Comparison of ENCODE assay signal across 8 mouse cellular contexts in the genomic region with DNA sequence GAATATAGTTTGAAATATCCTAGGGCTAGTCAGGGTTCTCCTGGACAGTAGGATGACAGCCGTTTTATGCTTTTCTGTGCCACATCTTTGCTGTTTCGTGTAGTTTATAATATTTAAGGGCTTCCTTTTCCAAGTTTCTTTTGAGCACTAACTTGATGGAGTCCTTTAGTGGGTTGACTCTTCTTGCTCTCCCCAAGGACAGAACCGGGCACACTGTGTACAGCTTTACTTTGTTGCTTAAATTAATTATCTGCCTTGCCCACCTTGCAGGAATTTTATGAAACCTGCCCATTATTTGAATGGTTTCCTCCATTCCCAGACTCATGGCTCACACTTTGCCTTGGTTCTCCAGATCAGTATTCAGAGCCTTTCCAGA. TPM values are rescaled to one million over a fixed set of nuclear protein-coding genes. Genes with fewer than 3 reads are reported as not detected.
DNase-seq lines count a peak whose midpoint lies in the region; ATAC-seq and TF ChIP-seq lines count a peak whose summit lies in the region.

No protein-coding gene starts in this region.

- peak overlapping the region; percentile 93 for H3K27ac ChIP-seq in heart, embryonic 10.5 days
- no peak overlapping the region for H3K27ac ChIP-seq in CH12.LX (ENCODE audit: insufficient read depth, low read depth)
- H3K27ac ChIP-seq in forebrain, embryonic 14.5 days (ENCODE audit: low read depth, low read length): no peak overlapping the region
- H3K27ac ChIP-seq in liver, embryonic 15.5 days (replicated peaks): peak overlapping the region; percentile 94

- peaks cover 32% of the 10 kb centered on the region for H3K36me3 ChIP-seq in heart, embryonic 10.5 days
- H3K36me3 ChIP-seq in CH12.LX (replicated peaks in 1 of 2; ENCODE audit: control insufficient read depth in 1 of 2, insufficient read depth in 1 of 2, low read length in 1 of 2): peaks cover 29 to 35% of the 10 kb centered on the region in 2 experiments
- H3K36me3 ChIP-seq in forebrain, embryonic 14.5 days (ENCODE audit: control insufficient read depth, insufficient read depth, low read length): peaks cover 33% of the 10 kb centered on the region
- H3K36me3 ChIP-seq in liver, embryonic 15.5 days (replicated peaks): peaks cover 35% of the 10 kb centered on the region

- DNase-seq in heart, embryonic 10.5 days (ENCODE audit: low spot score): no peak
- no peak for DNase-seq in heart, postnatal 4 days
- DNase-seq in CH12.LX (ENCODE audit: extremely low read depth): no peak
- no peak for DNase-seq in forebrain, embryonic 14.5 days (ENCODE audit: low spot score)
- DNase-seq in gastrocnemius, postnatal 14 days: no peak
- DNase-seq in thymus, postnatal 0 days (ENCODE audit: low spot score): no peak
- no peak for DNase-seq in frontal cortex, adult 2 months (ENCODE audit: extremely low spot score in 1 of 2, low spot score in 1 of 2)

- no peak for TF ChIP-seq RAD21 in CH12.LX (IDR thresholded peaks at IDR 0.05; ENCODE audit: low read depth, low read length)

- in situ Hi-C loops in CH12.LX (cut with MboI; ENCODE audit: low pct_ligation_motif_present, low pct_unique_long_range_greater_than_20kb, low sequenced_read_pairs): loop anchor here (5.0 kb wide), 1 partner anchor 70 kb away; no protein-coding TSS in a partner anchor

- no peaks in the 10 kb centered on the region for H3K79me2 ChIP-seq in CH12.LX (replicated peaks; ENCODE audit: control insufficient read depth, extremely low read depth, insufficient read depth, poor library complexity, severe bottlenecking)

- no peak; the same call in 1 of the 2 replicates for ATAC-seq in forebrain, embryonic 14.5 days
- peak; percentile 3; the same call in 1 of the 2 replicates for ATAC-seq in liver, embryonic 15.5 days (ENCODE audit: insufficient read depth)

- H3K4me1 ChIP-seq in heart, embryonic 10.5 days: peaks cover 9% of the 10 kb centered on the region
- peaks cover 5 to 45% of the 10 kb centered on the region in 2 experiments for H3K4me1 ChIP-seq in CH12.LX (ENCODE audit: control insufficient read depth in 1 of 2, insufficient read depth in 2 of 2)
- H3K4me1 ChIP-seq in forebrain, embryonic 14.5 days (ENCODE audit: control insufficient read depth, insufficient read depth, low read length): peaks cover 3% of the 10 kb centered on the region; the same call in 1 of the 2 replicates
- H3K4me1 ChIP-seq in liver, embryonic 15.5 days (replicated peaks): peaks cover 27% of the 10 kb centered on the region

- intact Hi-C loops in gastrocnemius, postnatal 14 days (cut with DNase I; ENCODE audit: low total_unique reads): loop anchor here (5.0 kb wide), 1 partner anchor 60 kb away; no protein-coding TSS in a partner anchor

- H3K9me3 ChIP-seq in heart, embryonic 10.5 days: no peaks in the 10 kb centered on the region
- H3K9me3 ChIP-seq in CH12.LX (replicated peaks; ENCODE audit: low read length): no peaks in the 10 kb centered on the region
- no peaks in the 10 kb centered on the region for H3K9me3 ChIP-seq in forebrain, embryonic 14.5 days (replicated peaks; ENCODE audit: control insufficient read depth, low read length)
- no peaks in the 10 kb centered on the region for H3K9me3 ChIP-seq in liver, embryonic 15.5 days (replicated peaks)

- TF ChIP-seq POLR2A in CH12.LX (IDR thresholded peaks at IDR 0.05; ENCODE audit: low read depth, low read length): no peak

- dilution Hi-C loops in CH12.LX (cut with MboI; ENCODE audit: extremely low pct_ligation_motif_present, extremely low pct_unique_long_range_greater_than_20kb, low sequenced_read_pairs): no loop called here

- peak overlapping the region; percentile 92 for H3K4me3 ChIP-seq in heart, embryonic 10.5 days
- peak overlapping the region; percentile 77 to 85 (median 79) for H3K4me3 ChIP-seq in CH12.LX (replicated peaks in 1 of 3; ENCODE audit: low read depth in 2 of 3, low read length in 2 of 3, poor library complexity in 1 of 3)
- peak overlapping the region; percentile 70 for H3K4me3 ChIP-seq in forebrain, embryonic 14.5 days (ENCODE audit: low read depth, low read length)
- H3K4me3 ChIP-seq in liver, embryonic 15.5 days (replicated peaks): peak overlapping the region; percentile 80

- no peak for TF ChIP-seq EP300 in CH12.LX (IDR thresholded peaks at IDR 0.05; ENCODE audit: low read length)

- no peak for TF ChIP-seq CTCF in CH12.LX (conservative IDR thresholded peaks at IDR 0.05 in 1 of 2, IDR thresholded peaks at IDR 0.05 in 1 of 2; ENCODE audit: low read depth in 2 of 2, low read length in 2 of 2)

- peak overlapping the region; percentile 34; the same call in 1 of the 2 replicates for H3K9ac ChIP-seq in CH12.LX (ENCODE audit: insufficient read depth, low read depth)
- H3K9ac ChIP-seq in forebrain, embryonic 14.5 days (ENCODE audit: low read length): peak overlapping the region; percentile 77; the same call in 1 of the 2 replicates
- H3K9ac ChIP-seq in liver, embryonic 15.5 days: peak overlapping the region; percentile 73

- peak overlapping the region; percentile 95 for H3K4me2 ChIP-seq in CH12.LX (ENCODE audit: insufficient read depth, low read depth, poor library complexity, severe bottlenecking)
- peak overlapping the region; percentile 89 for H3K4me2 ChIP-seq in forebrain, embryonic 14.5 days (ENCODE audit: low read length)
- peak overlapping the region; percentile 75 for H3K4me2 ChIP-seq in liver, embryonic 15.5 days

- WGBS in heart, embryonic 10.5 days: 21% methylated on average over 3 of the region's 3 CpGs
- 16% methylated on average over 3 of the region's 3 CpGs for WGBS in forebrain, embryonic 14.5 days
- WGBS in liver, embryonic 15.5 days (ENCODE audit: insufficient replicate concordance): 17% methylated on average over 3 of the region's 3 CpGs

- no peaks in the 10 kb centered on the region for H3K27me3 ChIP-seq in heart, embryonic 10.5 days (ENCODE audit: insufficient read depth, poor library complexity, severe bottlenecking)
- H3K27me3 ChIP-seq in CH12.LX (replicated peaks): no peaks in the 10 kb centered on the region
- no peaks in the 10 kb centered on the region for H3K27me3 ChIP-seq in forebrain, embryonic 14.5 days (replicated peaks; ENCODE audit: control insufficient read depth, insufficient read depth, low read length)
- H3K27me3 ChIP-seq in liver, embryonic 15.5 days: no peaks in the 10 kb centered on the region

RNA-seq across cellular contexts. Expression of a gene that starts 0.5 kb away (rescaled TPM):
- 44.4 and 50.4 TPM in 2 replicates for polyA plus RNA-seq in heart, embryonic 10.5 days (2016; fragmentation: Nextera tagmentation; extraction: Ambion mirVana)
- total RNA-seq in heart, postnatal 4 days (2021): 10 to 100 TPM; 23.4 to 25.7 TPM
- total RNA-seq in CH12.LX (2012; rRNA removed) (25.2 and 29.1 TPM in 2 replicates), CH12.LX (2014; rRNA removed) (21.4 and 23.3 TPM in 2 replicates)
- polyA plus RNA-seq in CH12.LX (2012; ENCODE audit: insufficient read length, low read depth): 31.1 and 33.2 TPM in 2 replicates
- polyA plus RNA-seq in forebrain, embryonic 14.5 days (2014; fragmentation: Nextera tagmentation; extraction: Ambion mirVana): 30.6 and 37.5 TPM in 2 replicates
- 21.0 and 22.4 TPM in 2 replicates for polyA plus RNA-seq in liver, embryonic 15.5 days (2015; fragmentation: Nextera tagmentation; extraction: Ambion mirVana)
- 10 to 100 TPM; 10.3 to 11.2 TPM for total RNA-seq in gastrocnemius, postnatal 14 days (2021)
- polyA plus RNA-seq in thymus, postnatal 0 days (2015; fragmentation: Nextera tagmentation; extraction: Ambion mirVana): 55.4 and 57.7 TPM in 2 replicates
- 19.2 and 21.7 TPM in 2 replicates for polyA plus RNA-seq in frontal cortex, adult 2 months (2012; rRNA removed)

RNA-seq across cellular contexts. Expression of a gene that starts 10.2 kb away (rescaled TPM):
- 543 and 573 TPM in 2 replicates for polyA plus RNA-seq in heart, embryonic 10.5 days (2016; fragmentation: Nextera tagmentation; extraction: Ambion mirVana)
- total RNA-seq in heart, postnatal 4 days (2021): 100 to 1,000 TPM; 296 to 328 TPM
- total RNA-seq in CH12.LX (2012; rRNA removed) (378 and 515 TPM in 2 replicates), CH12.LX (2014; rRNA removed) (272 and 276 TPM in 2 replicates)
- polyA plus RNA-seq in CH12.LX (2012; ENCODE audit: insufficient read length, low read depth): 513 and 653 TPM in 2 replicates
- 622 and 707 TPM in 2 replicates for polyA plus RNA-seq in forebrain, embryonic 14.5 days (2014; fragmentation: Nextera tagmentation; extraction: Ambion mirVana)
- polyA plus RNA-seq in liver, embryonic 15.5 days (2015; fragmentation: Nextera tagmentation; extraction: Ambion mirVana): 218 and 233 TPM in 2 replicates
- 100 to 1,000 TPM; 200 to 201 TPM for total RNA-seq in gastrocnemius, postnatal 14 days (2021)
- polyA plus RNA-seq in thymus, postnatal 0 days (2015; fragmentation: Nextera tagmentation; extraction: Ambion mirVana): 529 and 550 TPM in 2 replicates
- polyA plus RNA-seq in frontal cortex, adult 2 months (2012; rRNA removed): 351 and 383 TPM in 2 replicates

RNA-seq across cellular contexts. Expression of a gene that starts 10.4 kb away (rescaled TPM):
- 50.8 and 58.8 TPM in 2 replicates for polyA plus RNA-seq in heart, embryonic 10.5 days (2016; fragmentation: Nextera tagmentation; extraction: Ambion mirVana)
- total RNA-seq in heart, postnatal 4 days (2021): 10 to 100 TPM; 16.6 to 21.0 TPM
- total RNA-seq in CH12.LX (2012; rRNA removed) (34.3 and 37.3 TPM in 2 replicates), CH12.LX (2014; rRNA removed) (51.3 and 54.9 TPM in 2 replicates)
- polyA plus RNA-seq in CH12.LX (2012; ENCODE audit: insufficient read length, low read depth): 34.7 and 44.3 TPM in 2 replicates
- 48.7 and 49.6 TPM in 2 replicates for polyA plus RNA-seq in forebrain, embryonic 14.5 days (2014; fragmentation: Nextera tagmentation; extraction: Ambion mirVana)
- polyA plus RNA-seq in liver, embryonic 15.5 days (2015; fragmentation: Nextera tagmentation; extraction: Ambion mirVana): 21.2 and 25.6 TPM in 2 replicates
- 1 to 10 TPM; 4.0 to 4.3 TPM for total RNA-seq in gastrocnemius, postnatal 14 days (2021)
- polyA plus RNA-seq in thymus, postnatal 0 days (2015; fragmentation: Nextera tagmentation; extraction: Ambion mirVana): 67.1 and 71.3 TPM in 2 replicates
- polyA plus RNA-seq in frontal cortex, adult 2 months (2012; rRNA removed): 30.6 and 33.0 TPM in 2 replicates

RNA-seq across cellular contexts. Expression of a gene that starts 21.8 kb away (rescaled TPM):
- polyA plus RNA-seq in heart, embryonic 10.5 days (2016; fragmentation: Nextera tagmentation; extraction: Ambion mirVana): 71.6 and 79.7 TPM in 2 replicates
- total RNA-seq in heart, postnatal 4 days (2021): 10 to 100 TPM; 63.2 to 66.7 TPM
- 25.1 and 25.6 TPM in 2 replicates for total RNA-seq in CH12.LX (2012; rRNA removed)
- total RNA-seq in CH12.LX (2014; rRNA removed): 30.9 and 39.0 TPM in 2 replicates
- 23.4 and 26.0 TPM in 2 replicates for polyA plus RNA-seq in CH12.LX (2012; ENCODE audit: insufficient read length, low read depth)
- polyA plus RNA-seq in forebrain, embryonic 14.5 days (2014; fragmentation: Nextera tagmentation; extraction: Ambion mirVana): 62.7 and 64.4 TPM in 2 replicates
- 18.4 and 18.5 TPM in 2 replicates for polyA plus RNA-seq in liver, embryonic 15.5 days (2015; fragmentation: Nextera tagmentation; extraction: Ambion mirVana)
- 10 to 100 TPM; 17.8 to 19.7 TPM for total RNA-seq in gastrocnemius, postnatal 14 days (2021)
- 78.1 and 80.2 TPM in 2 replicates for polyA plus RNA-seq in thymus, postnatal 0 days (2015; fragmentation: Nextera tagmentation; extraction: Ambion mirVana)
- 46.0 and 46.7 TPM in 2 replicates for polyA plus RNA-seq in frontal cortex, adult 2 months (2012; rRNA removed)

RNA-seq across cellular contexts. Expression of a gene that starts 31.6 kb away (rescaled TPM):
- polyA plus RNA-seq in heart, embryonic 10.5 days (2016; fragmentation: Nextera tagmentation; extraction: Ambion mirVana): 0.46 and 1.6 TPM in 2 replicates
- under 1 TPM; 0.20 to 0.50 TPM for total RNA-seq in heart, postnatal 4 days (2021)
- total RNA-seq in CH12.LX (2012; rRNA removed) (not detected in 2 replicates), CH12.LX (2014; rRNA removed) (0.07 TPM in 1 of 2 replicates, not detected in the other)
- 0.14 and 0.16 TPM in 2 replicates for polyA plus RNA-seq in CH12.LX (2012; ENCODE audit: insufficient read length, low read depth)
- 0.10 and 0.12 TPM in 2 replicates for polyA plus RNA-seq in forebrain, embryonic 14.5 days (2014; fragmentation: Nextera tagmentation; extraction: Ambion mirVana)
- polyA plus RNA-seq in liver, embryonic 15.5 days (2015; fragmentation: Nextera tagmentation; extraction: Ambion mirVana): 2.9 and 3.9 TPM in 2 replicates
- total RNA-seq in gastrocnemius, postnatal 14 days (2021): under 1 TPM; 0.16 to 0.35 TPM
- polyA plus RNA-seq in thymus, postnatal 0 days (2015; fragmentation: Nextera tagmentation; extraction: Ambion mirVana): 2.0 and 3.0 TPM in 2 replicates
- 0.14 and 0.21 TPM in 2 replicates for polyA plus RNA-seq in frontal cortex, adult 2 months (2012; rRNA removed)

Comparison
In these comparisons a context has a peak if more than half of its experiments do, and no peak if none do; other contexts are left out.
1. H3K27ac ChIP-seq: peak in heart, embryonic 10.5 days (single experiment) and liver, embryonic 15.5 days (single experiment); none in CH12.LX (single experiment) and forebrain, embryonic 14.5 days (single experiment).
2. Peak in every context shown above with its lines, with median percentiles within 50 percentile points of each other: H3K4me3 ChIP-seq, H3K4me2 ChIP-seq and H3K9ac ChIP-seq.